In genomic region chr11:23633879-23634215, GRCm38 (mm10) we compare ENCODE assay signal across 7 mouse cellular contexts. TPM values are rescaled to one million over a fixed set of nuclear protein-coding genes. Genes with fewer than 3 reads are reported as not detected.
DNase-seq lines count a peak whose midpoint lies in the region; ATAC-seq and TF ChIP-seq lines count a peak whose summit lies in the region.

No protein-coding gene starts in this region.

- TF ChIP-seq CTCF in lung, adult 2 months (IDR thresholded peaks at IDR 0.05; ENCODE audit: insufficient read depth, low read length), result no peak
- no peak for TF ChIP-seq CTCF in intestine, postnatal 0 days (IDR thresholded peaks at IDR 0.05; ENCODE audit: low read depth)

- no peaks in the 10 kb centered on the region for H3K36me3 ChIP-seq in intestine, postnatal 0 days (ENCODE audit: control insufficient read depth, insufficient read depth)
- 0 out of 2 replicates have a peak, but pooled peaks cover 3% of the 10 kb centered on the region for H3K36me3 ChIP-seq in neural tube, embryonic 15.5 days

- 0 out of 2 replicates have a peak overlapping the region, but pooled peaks have one; percentile 89 for H3K9ac ChIP-seq in intestine, postnatal 0 days (ENCODE audit: low read depth, low read length)
- peak overlapping the region; percentile 15 for H3K9ac ChIP-seq in neural tube, embryonic 15.5 days (replicated peaks)

- ATAC-seq in erythroblast, adult 5-6 weeks (replicated peaks; ENCODE audit: low FRiP score, poor library complexity, severe bottlenecking), result peak; percentile 52; the same call in 1 of the 2 replicates
- ATAC-seq in intestine, postnatal 0 days, result no peak
- ATAC-seq in neural tube, embryonic 15.5 days (ENCODE audit: low FRiP score), result peak; percentile 36

- no peak for DNase-seq in lung, adult 2 months
- no peak for DNase-seq in lung, postnatal 36 days
- DNase-seq in right cerebral cortex, postnatal 4 days, result no peak
- no peak for DNase-seq in right cerebral cortex, postnatal 36 days (ENCODE audit: low spot score in 2 of 2)

- H3K4me2 ChIP-seq in intestine, postnatal 0 days (replicated peaks; ENCODE audit: low read depth), result peak overlapping the region; percentile 95
- peak overlapping the region; percentile 67 for H3K4me2 ChIP-seq in neural tube, embryonic 15.5 days

- peak overlapping the region; percentile 37 for H3K4me3 ChIP-seq in lung, adult 2 months (replicated peaks; ENCODE audit: extremely low read depth, low read depth, low read length)
- peak overlapping the region; percentile 90 for H3K4me3 ChIP-seq in intestine, postnatal 0 days (ENCODE audit: low read depth, low read length)
- peak overlapping the region; percentile 83 for H3K4me3 ChIP-seq in neural tube, embryonic 15.5 days (replicated peaks)

- no peaks in the 10 kb centered on the region for H3K27me3 ChIP-seq in intestine, postnatal 0 days (replicated peaks; ENCODE audit: control insufficient read depth, insufficient read depth, low read length)
- H3K27me3 ChIP-seq in neural tube, embryonic 15.5 days (replicated peaks), result no peaks in the 10 kb centered on the region

- no peaks in the 10 kb centered on the region for H3K9me3 ChIP-seq in intestine, postnatal 0 days (ENCODE audit: control insufficient read depth)
- H3K9me3 ChIP-seq in neural tube, embryonic 15.5 days (replicated peaks), result no peaks in the 10 kb centered on the region

- H3K4me1 ChIP-seq in lung, adult 2 months (ENCODE audit: control insufficient read depth, insufficient read depth, low read length), result no peaks in the 10 kb centered on the region; the same call in 1 of the 2 replicates
- H3K4me1 ChIP-seq in intestine, postnatal 0 days (replicated peaks; ENCODE audit: control insufficient read depth, insufficient read depth, low read length), result no peaks in the 10 kb centered on the region
- H3K4me1 ChIP-seq in neural tube, embryonic 15.5 days, result peaks cover 19% of the 10 kb centered on the region

- no peak for TF ChIP-seq POLR2A in lung, adult 2 months (IDR thresholded peaks at IDR 0.05; ENCODE audit: borderline replicate concordance, extremely low read depth, low read depth, low read length)

- H3K27ac ChIP-seq in intestine, postnatal 0 days (ENCODE audit: low read depth, low read length), result no peak overlapping the region
- H3K27ac ChIP-seq in neural tube, embryonic 15.5 days (replicated peaks), result peak overlapping the region; percentile 93

- 6% methylated on average over 7 of the region's 7 CpGs for WGBS in lung, adult 2 months
- WGBS in intestine, postnatal 0 days, result 4% methylated on average over 7 of the region's 7 CpGs
- 5% methylated on average over 7 of the region's 7 CpGs for WGBS in neural tube, embryonic 15.5 days

RNA-seq across cellular contexts. Expression of gene 0610010F05Rik, which starts 0.4 kb away (rescaled TPM):
- polyA plus RNA-seq in lung, adult 2 months (2012; rRNA removed), result 2.7 and 4.7 TPM in 2 replicates
- 4.6 and 23.8 TPM in 2 replicates for total RNA-seq in erythroblast, adult 5-6 weeks (2015; ENCODE audit: low replicate concordance)
- 4.7 and 5.2 TPM in 2 replicates for total RNA-seq in erythroblast, adult 5-6 weeks (2017; ENCODE audit: low replicate concordance)
- polyA plus RNA-seq in intestine, postnatal 0 days (2015; fragmentation: Nextera tagmentation; extraction: Ambion mirVana), result 12.4 and 13.9 TPM in 2 replicates
- polyA plus RNA-seq in neural tube, embryonic 15.5 days (2015; fragmentation: Nextera tagmentation; extraction: Ambion mirVana), result 102 and 123 TPM in 2 replicates

RNA-seq across cellular contexts. Expression of gene Pus10, which starts 31.6 kb away (rescaled TPM):
- 1.6 and 3.5 TPM in 2 replicates for polyA plus RNA-seq in lung, adult 2 months (2012; rRNA removed)
- 7.7 and 16.3 TPM in 2 replicates for total RNA-seq in erythroblast, adult 5-6 weeks (2015; ENCODE audit: low replicate concordance)
- 8.9 and 9.2 TPM in 2 replicates for total RNA-seq in erythroblast, adult 5-6 weeks (2017; ENCODE audit: low replicate concordance)
- polyA plus RNA-seq in intestine, postnatal 0 days (2015; fragmentation: Nextera tagmentation; extraction: Ambion mirVana), result 9.0 and 9.6 TPM in 2 replicates
- polyA plus RNA-seq in neural tube, embryonic 15.5 days (2015; fragmentation: Nextera tagmentation; extraction: Ambion mirVana), result 11.3 and 14.9 TPM in 2 replicates

RNA-seq across cellular contexts. Expression of gene Pex13, which starts 31.9 kb away (rescaled TPM):
- polyA plus RNA-seq in lung, adult 2 months (2012; rRNA removed), result 4.3 and 5.1 TPM in 2 replicates
- 4.2 and 6.9 TPM in 2 replicates for total RNA-seq in erythroblast, adult 5-6 weeks (2015; ENCODE audit: low replicate concordance)
- 2.5 and 2.6 TPM in 2 replicates for total RNA-seq in erythroblast, adult 5-6 weeks (2017; ENCODE audit: low replicate concordance)
- polyA plus RNA-seq in intestine, postnatal 0 days (2015; fragmentation: Nextera tagmentation; extraction: Ambion mirVana), result 29.7 and 36.1 TPM in 2 replicates
- 32.9 and 34.5 TPM in 2 replicates for polyA plus RNA-seq in neural tube, embryonic 15.5 days (2015; fragmentation: Nextera tagmentation; extraction: Ambion mirVana)

Comparison
In these comparisons a context has a peak if more than half of its experiments do, and no peak if none do; other contexts are left out.
1. H3K4me3 ChIP-seq: peak in every context shown above with its lines; median percentile 90 in intestine, postnatal 0 days; 83 in neural tube, embryonic 15.5 days; 37 in lung, adult 2 months.